Mouse (Mus musculus) heart, embryonic 11.5 days (tissue): ENCODE data around the gene Myof. TPM values are rescaled to one million over a fixed set of nuclear protein-coding genes. Genes with fewer than 3 reads are reported as not detected.
A peak's percentile ranks its signal among the peaks of the same experiment; 100 is the strongest.

ENCODE experiments used
- ATAC-seq: fragments of 200-750 bp; cut with Nextera tagmentation; replicated peaks from 2 replicates; pipeline ENCODE4 v1.8.0; 2017; ENCODE audit warnings: moderate library complexity; ENCODE audit not compliant: insufficient number of reproducible peaks, low FRiP score, low TSS enrichment
- H3K27ac ChIP-seq: fragments of 300-500 bp; sonication (generic); 2 replicates; pipeline ENCODE4 v1.5.1; 2014; ENCODE audit warnings: mild to moderate bottlenecking, low read depth, low read length
- H3K27me3 ChIP-seq: fragments of 300-500 bp; sonication (generic); 2 replicates; pipeline ENCODE4 v1.6.1; 2014; ENCODE audit warnings: mild to moderate bottlenecking, low read length, mixed read lengths; ENCODE audit not compliant: control insufficient read depth, insufficient read depth
- H3K36me3 ChIP-seq: fragments of 300-500 bp; sonication (generic); 2 replicates; pipeline ENCODE4 v1.6.1; 2014; ENCODE audit warnings: mild to moderate bottlenecking, low read length, moderate library complexity, mixed read lengths; ENCODE audit not compliant: control insufficient read depth, insufficient read depth
- H3K4me1 ChIP-seq: fragments of 300-500 bp; sonication (generic); 2 replicates; pipeline ENCODE4 v1.6.1; 2014; ENCODE audit warnings: low read length; ENCODE audit not compliant: control insufficient read depth, insufficient read depth
- H3K4me2 ChIP-seq: fragments of 300-500 bp; sonication (generic); 2 replicates; pipeline ENCODE4 v1.6.1; 2014; ENCODE audit warnings: mild to moderate bottlenecking, moderate library complexity
- H3K4me3 ChIP-seq: fragments of 300-500 bp; sonication (generic); 2 replicates; pipeline ENCODE4 v1.5.1; 2014; ENCODE audit warnings: low read depth, low read length
- H3K9ac ChIP-seq: fragments of 300-500 bp; sonication (generic); 2 replicates; pipeline ENCODE4 v1.6.1; 2014; ENCODE audit warnings: mild to moderate bottlenecking, low read depth, low read length, moderate library complexity
- H3K9me3 ChIP-seq: fragments of 300-500 bp; sonication (generic); replicated peaks from 2 replicates; pipeline ENCODE4 v1.6.1; 2016; ENCODE audit warnings: low read length; ENCODE audit not compliant: control insufficient read depth
- WGBS: fragments of 180-500 bp; shearing (Covaris S2); extraction: QIAGEN DNeasy Blood & Tissue Kit; methylation state at CpG from one replicate; pipeline ENCODE4 v1.1.7; 2014; ENCODE audit not compliant: insufficient replicate concordance; 5-methylcytosine and 5-hydroxymethylcytosine counted together
- polyA plus RNA-seq: library from polyadenylated mRNA; unstranded; fragments of >200 nt; fragmentation: Nextera tagmentation; extraction: Ambion mirVana; gene quantifications from 2 replicates; pipeline ENCODE4 v1.2.1, GENCODE M21; 2014

Myof gene
- polyA plus RNA-seq, 1 experiment from 2014 or later = 7.4 TPM

DNA sequence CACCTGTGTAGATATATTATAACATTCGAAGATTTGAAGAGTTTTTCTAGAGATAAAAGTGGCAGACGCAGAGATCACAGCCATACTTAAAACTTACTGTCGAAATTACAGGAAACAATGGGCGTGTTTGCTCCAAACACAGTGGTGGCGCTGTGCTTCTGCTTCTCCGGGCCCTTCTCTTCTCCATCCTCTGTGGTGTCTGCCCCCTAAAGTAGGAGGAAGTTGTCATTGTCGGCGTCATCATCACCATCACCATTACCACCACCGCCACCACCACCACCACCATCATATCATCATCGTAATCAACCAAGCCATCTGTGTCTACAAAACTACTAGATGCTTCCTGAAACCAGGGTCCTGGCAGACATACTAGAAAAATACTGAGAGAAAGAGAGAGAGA is 104.2 kb downstream of the Myof start:
- no peak overlapping the region for H3K27ac ChIP-seq
- H3K9me3 ChIP-seq = no peaks in the 10 kb centered on the region
- H3K4me3 ChIP-seq = no peak overlapping the region
- no peak overlapping the region for H3K4me2 ChIP-seq
- no peaks in the 10 kb centered on the region for H3K27me3 ChIP-seq
- no peak for ATAC-seq
- H3K36me3 ChIP-seq = no peaks in the 10 kb centered on the region
- H3K9ac ChIP-seq = no peak overlapping the region
- H3K4me1 ChIP-seq = peaks cover 4% of the 10 kb centered on the region; the same call in 1 of the 2 replicates
- 76% methylated on average over 10 of the region's 10 CpGs for WGBS

GRCm38 (mm10) chr19:37937092-37937491 is 106.3 kb downstream of the Myof start:
- Histone ChIP-seq H3K9me3 (no peaks in the 10 kb centered on the region), H3K4me3 (no peak overlapping the region), H3K4me2 (no peak overlapping the region), H3K36me3 (no peaks in the 10 kb centered on the region), H3K9ac (no peak overlapping the region), H3K27ac (no peak overlapping the region), H3K27me3 (no peaks in the 10 kb centered on the region), H3K4me1 (peaks cover 4% of the 10 kb centered on the region; the same call in 1 of the 2 replicates)
- ATAC-seq = no peak

- 72% methylated on average over 6 of the region's 6 CpGs for WGBS
- Histone ChIP-seq H3K9ac (no peak overlapping the region), H3K27me3 (no peaks in the 10 kb centered on the region), H3K4me1 (peaks cover 4% of the 10 kb centered on the region; the same call in 1 of the 2 replicates), H3K27ac (no peak overlapping the region), H3K4me3 (no peak overlapping the region), H3K9me3 (no peaks in the 10 kb centered on the region), H3K4me2 (no peak overlapping the region), H3K36me3 (no peaks in the 10 kb centered on the region)
- ATAC-seq = no peak
Observed at GRCm38 (mm10) chr19:37934640-37935039, 108.7 kb downstream of the Myof start.

- ATAC-seq = no peak
- Histone ChIP-seq H3K27me3 (no peaks in the 10 kb centered on the region), H3K4me3 (no peak overlapping the region), H3K27ac (no peak overlapping the region), H3K36me3 (no peaks in the 10 kb centered on the region), H3K9me3 (no peaks in the 10 kb centered on the region), H3K4me2 (no peak overlapping the region), H3K9ac (no peak overlapping the region), H3K4me1 (peaks cover 4% of the 10 kb centered on the region; the same call in 1 of the 2 replicates)
- 81% methylated on average over 2 of the region's 2 CpGs for WGBS
Observed at GRCm38 (mm10) chr19:37932198-37932597, 111.2 kb downstream of the Myof start.

DNA sequence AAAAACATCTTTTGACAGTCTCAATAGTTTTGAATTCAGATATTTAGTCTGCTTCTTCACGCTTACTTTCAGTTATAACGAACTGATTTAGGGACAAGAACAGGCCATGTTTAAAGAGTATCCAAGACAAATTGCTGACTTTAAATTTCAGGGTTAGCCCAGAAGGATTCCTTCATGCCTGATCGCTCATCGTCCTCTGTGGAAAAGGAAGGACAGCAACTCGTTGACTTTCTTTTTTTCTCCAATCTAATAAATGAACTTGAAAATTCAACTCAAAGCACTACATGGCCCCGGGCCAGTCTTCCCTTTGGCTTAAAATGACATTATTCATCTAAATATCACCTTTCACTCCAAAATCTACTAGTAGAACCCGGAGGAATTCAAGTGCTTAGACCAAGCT is 115.5 kb downstream of the Myof start:
- Histone ChIP-seq H3K4me1 (no peaks in the 10 kb centered on the region), H3K27ac (no peak overlapping the region), H3K36me3 (no peaks in the 10 kb centered on the region), H3K4me2 (no peak overlapping the region), H3K9me3 (no peaks in the 10 kb centered on the region), H3K4me3 (no peak overlapping the region), H3K27me3 (no peaks in the 10 kb centered on the region), H3K9ac (no peak overlapping the region)
- no peak for ATAC-seq
- 86% methylated on average over 7 of the region's 7 CpGs for WGBS

- Histone ChIP-seq H3K4me3 (no peak overlapping the region), H3K36me3 (no peaks in the 10 kb centered on the region), H3K27me3 (no peaks in the 10 kb centered on the region), H3K9me3 (no peaks in the 10 kb centered on the region), H3K4me2 (no peak overlapping the region), H3K9ac (no peak overlapping the region), H3K4me1 (no peaks in the 10 kb centered on the region), H3K27ac (no peak overlapping the region)
- no peak for ATAC-seq
- 85% methylated on average over 3 of the region's 3 CpGs for WGBS
Observed at GRCm38 (mm10) chr19:37925323-37925722, 118.1 kb downstream of the Myof start.

- Histone ChIP-seq H3K9me3 (no peaks in the 10 kb centered on the region), H3K4me3 (no peak overlapping the region), H3K27me3 (no peaks in the 10 kb centered on the region), H3K9ac (no peak overlapping the region), H3K36me3 (no peaks in the 10 kb centered on the region), H3K4me2 (no peak overlapping the region), H3K4me1 (no peaks in the 10 kb centered on the region), H3K27ac (no peak overlapping the region)
- 47% methylated on average over 3 of the region's 3 CpGs for WGBS
- no peak for ATAC-seq
Observed at GRCm38 (mm10) chr19:37924266-37924665, 119.1 kb downstream of the Myof start.

DNA sequence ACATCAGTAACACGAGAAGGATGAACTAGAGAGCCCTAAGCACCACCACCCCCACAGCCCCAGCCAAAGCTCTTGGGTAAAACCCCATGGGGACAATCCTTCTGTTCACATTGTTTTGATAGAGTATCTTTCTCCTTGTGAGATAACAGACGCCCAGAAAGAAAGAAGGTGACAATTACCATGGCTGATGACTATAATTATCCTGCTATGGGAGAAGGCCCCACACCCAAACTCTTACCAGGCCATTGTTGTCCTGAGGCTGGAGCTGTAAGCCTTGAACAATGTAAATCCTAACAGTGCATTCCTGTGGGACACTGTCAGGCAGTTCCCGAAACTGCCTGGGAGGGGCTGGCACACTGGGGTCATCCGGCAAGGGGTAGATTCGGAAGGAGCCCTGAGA is 122.3 kb downstream of the Myof start:
- H3K9me3 ChIP-seq = no peaks in the 10 kb centered on the region
- H3K4me2 ChIP-seq = no peak overlapping the region
- H3K9ac ChIP-seq = no peak overlapping the region
- H3K27ac ChIP-seq = no peak overlapping the region
- no peak overlapping the region for H3K4me3 ChIP-seq
- H3K4me1 ChIP-seq = no peaks in the 10 kb centered on the region; the same call in 1 of the 2 replicates
- ATAC-seq = no peak
- H3K36me3 ChIP-seq = no peaks in the 10 kb centered on the region
- no peaks in the 10 kb centered on the region for H3K27me3 ChIP-seq
- 38% methylated on average over 5 of the region's 5 CpGs for WGBS

DNA sequence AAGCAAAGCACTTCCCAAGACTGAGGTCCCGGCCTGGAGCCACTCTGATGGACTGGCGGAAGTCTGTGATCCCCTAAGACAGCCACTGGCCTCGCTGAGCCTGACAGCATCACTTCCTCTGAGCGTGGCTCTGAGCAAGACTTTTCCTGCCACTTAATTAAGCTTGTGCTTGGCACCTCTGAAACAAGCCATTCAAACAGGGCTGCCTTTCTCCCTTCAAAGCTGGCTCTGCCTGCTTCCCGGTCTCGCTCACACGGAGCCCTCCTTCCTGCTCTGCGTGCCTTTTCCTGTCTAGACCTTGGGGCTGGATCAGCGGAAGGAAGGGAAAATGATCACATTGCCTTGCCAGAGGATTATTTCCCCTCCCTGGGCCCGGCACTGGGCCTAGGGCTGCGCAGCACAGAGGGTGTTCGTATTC is 124.9 kb downstream of the Myof start:
- no peaks in the 10 kb centered on the region for H3K36me3 ChIP-seq
- H3K27ac ChIP-seq = peak overlapping the region; percentile 12; the same call in 1 of the 2 replicates
- H3K4me3 ChIP-seq = no peak overlapping the region
- no peaks in the 10 kb centered on the region for H3K9me3 ChIP-seq
- H3K27me3 ChIP-seq = no peaks in the 10 kb centered on the region
- no peaks in the 10 kb centered on the region; the same call in 1 of the 2 replicates for H3K4me1 ChIP-seq
- no peak for ATAC-seq
- no peak overlapping the region for H3K4me2 ChIP-seq
- H3K9ac ChIP-seq = no peak overlapping the region
- WGBS = 44% methylated on average over 12 of the region's 12 CpGs
